Mouse (Mus musculus) intestine, embryonic 15.5 days (tissue): Measurements from ENCODE around the gene AC131692.1. TPM values are rescaled to one million over a fixed set of nuclear protein-coding genes. Genes with fewer than 3 reads are reported as not detected.
A peak's percentile ranks its signal among the peaks of the same experiment; 100 is the strongest.
"Not testable (repeated sequence)": the region's sequence is repeated elsewhere in the genome, so short reads cannot be mapped to it uniquely, and the experiment has no call there.

Experiments
- ATAC-seq: fragments of 200-750 bp; cut with Nextera tagmentation; 2 replicates; pipeline ENCODE4 v1.8.0; 2017; ENCODE audit warnings: moderate TSS enrichment, moderate library complexity
- H3K27ac ChIP-seq: fragments of 300-500 bp; sonication (generic); 2 replicates; pipeline ENCODE4 v1.5.1; 2015; ENCODE audit warnings: mild to moderate bottlenecking, inconsistent platforms
- H3K27me3 ChIP-seq: fragments of 300-500 bp; sonication (generic); replicated peaks from 2 replicates; pipeline ENCODE4 v1.6.1; 2015; ENCODE audit warnings: inconsistent platforms
- H3K36me3 ChIP-seq: fragments of 300-500 bp; sonication (generic); 2 replicates; pipeline ENCODE4 v1.6.1; 2015; ENCODE audit warnings: inconsistent platforms
- H3K4me1 ChIP-seq: fragments of 300-500 bp; sonication (generic); replicated peaks from 2 replicates; pipeline ENCODE4 v1.6.1; 2015; ENCODE audit warnings: inconsistent platforms
- H3K4me2 ChIP-seq: fragments of 300-500 bp; sonication (generic); replicated peaks from 2 replicates; pipeline ENCODE4 v1.6.1; 2015; ENCODE audit warnings: mild to moderate bottlenecking, inconsistent platforms
- H3K4me3 ChIP-seq: fragments of 300-500 bp; sonication (generic); replicated peaks from 2 replicates; pipeline ENCODE4 v1.5.1; 2015; ENCODE audit warnings: inconsistent platforms
- H3K9ac ChIP-seq: fragments of 300-500 bp; sonication (generic); 2 replicates; pipeline ENCODE4 v1.6.1; 2015; ENCODE audit warnings: inconsistent platforms
- H3K9me3 ChIP-seq: fragments of 300-500 bp; sonication (generic); 2 replicates; pipeline ENCODE4 v1.6.1; 2016; ENCODE audit warnings: inconsistent platforms
- WGBS: fragments of 180-500 bp; shearing (Covaris S2); methylation state at CpG from one replicate; pipeline ENCODE4 v1.1.7; 2015; 5-methylcytosine and 5-hydroxymethylcytosine counted together
- polyA plus RNA-seq: library from polyadenylated mRNA; unstranded; fragments of >200 nt; fragmentation: Nextera tagmentation; extraction: Ambion mirVana; gene quantifications from 2 replicates; pipeline ENCODE4 v1.2.1, GENCODE M21; 2015

The AC131692.1 gene
- polyA plus RNA-seq, 1 experiment from 2014 or later, result 0.18 TPM

DNA sequence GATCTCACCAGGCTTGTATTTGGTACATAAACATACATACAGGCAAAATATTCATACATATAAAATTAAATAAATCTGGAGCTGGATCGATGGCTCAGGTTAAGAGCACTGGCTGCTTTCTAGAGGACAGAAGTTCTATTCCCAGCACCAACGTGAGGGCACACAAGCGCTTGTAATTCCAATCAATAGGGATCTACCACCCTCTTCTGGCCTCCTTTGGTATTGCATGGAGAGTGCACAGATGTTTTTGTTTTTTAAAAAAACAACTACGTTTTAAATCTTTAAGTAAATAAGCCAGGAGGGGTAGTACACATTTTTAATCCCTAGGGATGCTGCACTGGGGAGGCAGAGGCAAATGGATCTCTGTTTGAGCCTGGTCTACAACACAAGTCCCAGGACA lies 32.1 kb downstream of the AC131692.1 start:
- Histone ChIP-seq H3K4me2 (no peak overlapping the region), H3K4me3 (no peak overlapping the region), H3K27me3 (no peaks in the 10 kb centered on the region), H3K27ac (no peak overlapping the region), H3K9me3 (no peaks in the 10 kb centered on the region), H3K4me1 (peaks cover 10% of the 10 kb centered on the region; the same call in 1 of the 2 replicates), H3K36me3 (no peaks in the 10 kb centered on the region), H3K9ac (no peak overlapping the region)
- ATAC-seq, result no peak
- 30% methylated on average over 4 of the region's 4 CpGs for WGBS

DNA sequence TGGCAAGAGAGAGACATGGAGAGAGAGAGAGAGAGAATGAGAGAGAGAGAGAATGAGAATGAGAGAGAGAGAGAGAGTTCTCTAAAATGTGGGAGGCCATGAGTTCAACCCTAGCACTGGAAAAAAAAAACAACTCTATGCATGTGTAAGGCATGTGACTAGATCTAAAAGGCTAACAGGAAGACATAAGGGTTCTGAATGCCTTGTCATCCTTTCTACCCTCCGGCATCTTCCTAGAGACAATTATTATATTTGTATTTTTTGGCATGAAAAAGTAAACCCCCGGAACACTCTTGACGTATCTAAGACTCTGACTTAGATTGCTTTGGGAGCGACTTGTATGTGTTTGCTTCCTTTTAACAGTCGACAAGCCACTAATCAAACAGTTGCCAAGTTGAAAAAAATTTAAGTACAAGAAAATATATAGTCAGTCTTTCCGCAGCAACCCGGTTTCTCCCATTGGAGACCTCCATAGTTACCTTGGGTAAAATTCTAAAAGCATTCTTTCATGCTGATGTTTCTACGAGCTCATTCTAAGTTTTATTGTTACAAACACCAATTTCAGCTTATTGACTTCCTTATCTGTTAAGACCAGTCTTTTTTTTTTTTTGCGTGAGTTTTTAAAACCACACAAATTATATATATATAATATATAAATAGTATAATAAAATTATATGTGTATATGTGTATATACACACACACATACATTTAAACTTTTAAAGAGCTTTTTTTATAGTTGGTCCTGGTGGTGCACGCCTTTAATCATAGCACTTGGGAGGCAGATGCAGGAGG lies 32.8 kb downstream of the AC131692.1 start:
- H3K4me2 ChIP-seq, result peak overlapping the region; percentile 72
- WGBS, result 65% methylated on average over 10 of the region's 10 CpGs
- 0 out of 2 replicates have a peak overlapping the region, but pooled peaks have one; percentile 68 for H3K9ac ChIP-seq
- no peaks in the 10 kb centered on the region for H3K36me3 ChIP-seq
- H3K4me3 ChIP-seq, result peak overlapping the region; percentile 53
- H3K9me3 ChIP-seq, result no peaks in the 10 kb centered on the region
- peak overlapping the region; percentile 93; the same call in 1 of the 2 replicates for H3K27ac ChIP-seq
- H3K4me1 ChIP-seq, result peaks cover 4% of the 10 kb centered on the region; the same call in 1 of the 2 replicates
- ATAC-seq, result no peak
- H3K27me3 ChIP-seq, result no peaks in the 10 kb centered on the region

- peak; percentile 96 for ATAC-seq
- H3K4me3 ChIP-seq, result peak within 1 kb of the TSS; percentile 53
- under 1% methylated on average over 32 of the region's 32 CpGs for WGBS
- peak within 1 kb of the TSS; percentile 72 for H3K4me2 ChIP-seq
- 0 out of 2 replicates have a peak, but pooled peaks cover 4% of the 10 kb centered on the region for H3K4me1 ChIP-seq
- no peaks in the 10 kb centered on the region for H3K36me3 ChIP-seq
- peak within 1 kb of the TSS; percentile 68 for H3K9ac ChIP-seq
- H3K27ac ChIP-seq, result peak within 1 kb of the TSS; percentile 93
- no peaks in the 10 kb centered on the region for H3K9me3 ChIP-seq
- H3K27me3 ChIP-seq, result no peaks in the 10 kb centered on the region
Measured at GRCm38 (mm10) chr19:6127760-6128341, 33.6 kb downstream of the AC131692.1 start, which contains the start of gene Snx15. Gene Snx15 (minus strand): TSS chr19:6128304.

GRCm38 (mm10) chr19:6130414-6131128 lies 36.4 kb downstream of the AC131692.1 start:
- H3K4me3 ChIP-seq, H3K27ac ChIP-seq, H3K9ac ChIP-seq, H3K4me1 ChIP-seq, H3K36me3 ChIP-seq, H3K9me3 ChIP-seq, ATAC-seq, H3K27me3 ChIP-seq, H3K4me2 ChIP-seq: not testable (repeated sequence)
- WGBS, result 74% methylated on average over 7 of the region's 7 CpGs

DNA sequence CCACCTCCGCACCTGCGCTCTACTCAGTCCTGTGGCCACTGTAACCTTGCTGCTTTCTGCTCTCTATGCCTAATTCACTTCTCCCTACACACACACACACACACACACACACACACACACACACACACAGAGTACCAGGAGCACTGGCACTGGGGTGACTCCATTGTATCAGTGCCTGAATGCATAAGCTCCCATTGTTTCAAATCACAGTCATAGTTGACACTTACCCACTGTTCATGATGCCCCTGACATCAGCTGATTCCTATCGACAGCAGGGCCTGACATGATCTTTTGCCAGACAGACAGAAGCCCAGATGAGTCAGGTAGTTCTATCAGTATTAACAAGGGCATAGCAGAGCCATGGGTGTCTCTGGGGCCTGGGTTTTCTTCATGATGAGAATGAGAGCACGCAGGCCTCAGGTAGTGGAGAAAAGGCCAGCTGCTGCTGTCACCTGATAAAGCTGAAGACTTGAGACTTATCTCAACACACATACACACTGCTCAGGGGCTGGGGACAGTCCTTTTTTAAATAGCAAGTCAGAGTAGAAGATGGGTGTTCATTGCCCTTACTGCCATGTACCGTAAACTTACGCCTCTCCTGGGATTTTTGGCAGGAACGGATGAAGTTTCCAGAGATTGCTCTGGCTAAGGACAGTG lies 38.1 kb downstream of the AC131692.1 start:
- no peaks in the 10 kb centered on the region for H3K9me3 ChIP-seq
- no peak for ATAC-seq
- H3K4me2 ChIP-seq, result no peak overlapping the region
- no peaks in the 10 kb centered on the region for H3K27me3 ChIP-seq
- H3K4me1 ChIP-seq, result no peaks in the 10 kb centered on the region
- H3K36me3 ChIP-seq, result no peaks in the 10 kb centered on the region
- WGBS, result 86% methylated on average over 7 of the region's 7 CpGs
- H3K4me3 ChIP-seq, result no peak overlapping the region
- H3K27ac ChIP-seq, result no peak overlapping the region
- H3K9ac ChIP-seq, result no peak overlapping the region

- H3K4me3 ChIP-seq, H3K9me3 ChIP-seq, H3K27ac ChIP-seq, H3K27me3 ChIP-seq, H3K4me2 ChIP-seq, H3K4me1 ChIP-seq, H3K9ac ChIP-seq, ATAC-seq, H3K36me3 ChIP-seq: not testable (repeated sequence)
- WGBS, result 50% methylated on average over 1 of the region's 1 CpGs
Measured at GRCm38 (mm10) chr19:6133197-6133596, 39.0 kb downstream of the AC131692.1 start.

- Histone ChIP-seq H3K27me3 (no peaks in the 10 kb centered on the region), H3K36me3 (no peaks in the 10 kb centered on the region), H3K4me1 (peaks cover 6% of the 10 kb centered on the region; the same call in 1 of the 2 replicates), H3K9me3 (no peaks in the 10 kb centered on the region), H3K9ac (no peak overlapping the region), H3K4me3 (no peak overlapping the region), H3K4me2 (no peak overlapping the region), H3K27ac (no peak overlapping the region)
- ATAC-seq, result no peak
- 87% methylated on average over 3 of the region's 3 CpGs for WGBS
Measured at GRCm38 (mm10) chr19:6136397-6136796, 42.2 kb downstream of the AC131692.1 start.

DNA sequence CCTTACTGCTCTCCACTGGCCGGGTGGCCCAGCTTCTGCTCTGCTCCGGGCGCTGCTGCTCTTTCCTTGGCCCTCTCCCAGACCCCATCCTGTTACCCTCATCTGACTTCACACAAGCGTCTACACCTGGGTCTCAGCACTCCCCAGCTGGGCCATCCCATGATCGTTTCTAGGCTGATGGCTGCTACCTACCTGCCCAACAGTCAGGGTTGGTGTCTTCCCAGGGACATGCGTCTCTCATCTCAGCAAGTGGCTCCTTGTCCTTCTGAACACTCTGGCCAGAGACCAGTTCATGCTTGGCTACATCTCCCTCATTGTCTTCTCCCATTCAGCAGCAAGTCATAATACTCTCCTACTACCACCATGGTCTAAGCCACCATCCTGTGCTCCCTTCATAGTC lies 45.5 kb downstream of the AC131692.1 start:
- no peak overlapping the region for H3K27ac ChIP-seq
- no peaks in the 10 kb centered on the region for H3K36me3 ChIP-seq
- H3K4me1 ChIP-seq, result peaks cover 11% of the 10 kb centered on the region; the same call in 1 of the 2 replicates
- H3K9ac ChIP-seq, result no peak overlapping the region
- H3K4me3 ChIP-seq, result peak overlapping the region; percentile 70
- 93% methylated on average over 6 of the region's 6 CpGs for WGBS
- H3K27me3 ChIP-seq, result no peaks in the 10 kb centered on the region
- ATAC-seq, result no peak
- peak overlapping the region; percentile 85 for H3K4me2 ChIP-seq
- no peaks in the 10 kb centered on the region for H3K9me3 ChIP-seq

GRCm38 (mm10) chr19:6140374-6140677 lies 46.1 kb downstream of the AC131692.1 start:
- Histone ChIP-seq H3K4me1 (peaks cover 11% of the 10 kb centered on the region; the same call in 1 of the 2 replicates), H3K4me3 (peak overlapping the region; percentile 70), H3K9ac (peak overlapping the region; percentile 80), H3K9me3 (no peaks in the 10 kb centered on the region), H3K4me2 (peak overlapping the region; percentile 85), H3K27me3 (no peaks in the 10 kb centered on the region), H3K27ac (peak overlapping the region; percentile 93), H3K36me3 (no peaks in the 10 kb centered on the region)
- WGBS, result 4% methylated on average over 16 of the region's 16 CpGs
- no peak for ATAC-seq

GRCm38 (mm10) chr19:6140678-6141393 lies 46.6 kb downstream of the AC131692.1 start, which contains the start of gene Batf2:
Gene Batf2 (plus strand): TSS chr19:6140983.
- Histone ChIP-seq H3K27me3 (no peaks in the 10 kb centered on the region), H3K9me3 (no peaks in the 10 kb centered on the region), H3K27ac (peak within 1 kb of the TSS; percentile 93), H3K36me3 (no peaks in the 10 kb centered on the region), H3K4me1 (peaks cover 11% of the 10 kb centered on the region; the same call in 1 of the 2 replicates), H3K9ac (peak within 1 kb of the TSS; percentile 80), H3K4me3 (peak within 1 kb of the TSS; percentile 70), H3K4me2 (peak within 1 kb of the TSS; percentile 85)
- ATAC-seq, result peak; percentile 95
- under 1% methylated on average over 68 of the region's 68 CpGs for WGBS

- ATAC-seq, result peak; percentile 82
- Histone ChIP-seq H3K36me3 (no peaks in the 10 kb centered on the region), H3K4me1 (peaks cover 11% of the 10 kb centered on the region; the same call in 1 of the 2 replicates), H3K9ac (peak within 1 kb of the TSS; percentile 80), H3K4me2 (peak within 1 kb of the TSS; percentile 85), H3K27me3 (no peaks in the 10 kb centered on the region), H3K4me3 (peak within 1 kb of the TSS; percentile 70), H3K9me3 (no peaks in the 10 kb centered on the region), H3K27ac (peak within 1 kb of the TSS; percentile 93)
- 1% methylated on average over 15 of the region's 15 CpGs for WGBS
Measured at GRCm38 (mm10) chr19:6141394-6141749, 47.2 kb downstream of the AC131692.1 start, which contains the start of gene Arl2. Gene Arl2 (minus strand): TSS chr19:6141548.
